Mouse (Mus musculus) ovary, postnatal 10 days (tissue): ENCODE measurements around the gene Atg5.
"Not testable (repeated sequence)": the region's sequence is repeated elsewhere in the genome, so short reads cannot be mapped to it uniquely, and the experiment has no call there.

ENCODE experiments used
- DNase-seq: peaks from one replicate; pipeline ENCODE4 v3.0.0; 2022; ENCODE audit warnings: low spot score

Atg5 gene

GRCm38 (mm10) chr10:44315276-44315675 lies 47.1 kb downstream of the Atg5 start:
- DNase-seq, result no peak

- no peak for DNase-seq
Measured at GRCm38 (mm10) chr10:44316280-44317270, 48.4 kb downstream of the Atg5 start.

GRCm38 (mm10) chr10:44322166-44322565 lies 54.0 kb downstream of the Atg5 start:
- DNase-seq, result no peak

- DNase-seq, result no peak
Measured at GRCm38 (mm10) chr10:44323070-44323775, 55.1 kb downstream of the Atg5 start.

- no peak for DNase-seq
Measured at GRCm38 (mm10) chr10:44323836-44324235, 55.7 kb downstream of the Atg5 start.

- no peak for DNase-seq
Measured at GRCm38 (mm10) chr10:44325551-44326500, 57.7 kb downstream of the Atg5 start.

- DNase-seq, result no peak
Measured at GRCm38 (mm10) chr10:44327057-44327456, 58.9 kb downstream of the Atg5 start.

- DNase-seq, result peak; percentile 30
Measured at GRCm38 (mm10) chr10:44328347-44328746, 60.2 kb downstream of the Atg5 start.

GRCm38 (mm10) chr10:44330717-44331116 lies 62.6 kb downstream of the Atg5 start:
- DNase-seq, result no peak

GRCm38 (mm10) chr10:44331469-44331868 lies 63.3 kb downstream of the Atg5 start:
- no peak for DNase-seq

GRCm38 (mm10) chr10:44332656-44333055 lies 64.5 kb downstream of the Atg5 start:
- not testable (repeated sequence) for DNase-seq

GRCm38 (mm10) chr10:44336641-44337382 lies 68.7 kb downstream of the Atg5 start:
- not testable (repeated sequence) for DNase-seq

GRCm38 (mm10) chr10:44338571-44338970 lies 70.4 kb downstream of the Atg5 start:
- DNase-seq, result no peak

GRCm38 (mm10) chr10:44339326-44339725 lies 71.2 kb downstream of the Atg5 start:
- DNase-seq, result no peak

- DNase-seq, result no peak
Measured at GRCm38 (mm10) chr10:44340928-44341327, 72.8 kb downstream of the Atg5 start.

- no peak for DNase-seq
Measured at GRCm38 (mm10) chr10:44341826-44342521, 73.8 kb downstream of the Atg5 start.

GRCm38 (mm10) chr10:44343351-44343750 lies 75.2 kb downstream of the Atg5 start:
- DNase-seq, result no peak

- DNase-seq, result no peak
Measured at GRCm38 (mm10) chr10:44347549-44348172, 79.5 kb downstream of the Atg5 start.

GRCm38 (mm10) chr10:44348474-44349415 lies 80.6 kb downstream of the Atg5 start:
- DNase-seq, result no peak
